Mouse (Mus musculus) right cerebral cortex, adult 18-20 months (tissue): Measurements from ENCODE around the gene Grm5.

Source experiments
- DNase-seq: peaks from one replicate; pipeline ENCODE4 v3.0.0; 2022; ENCODE audit warnings: mixed read lengths

The Grm5 gene

DNA sequence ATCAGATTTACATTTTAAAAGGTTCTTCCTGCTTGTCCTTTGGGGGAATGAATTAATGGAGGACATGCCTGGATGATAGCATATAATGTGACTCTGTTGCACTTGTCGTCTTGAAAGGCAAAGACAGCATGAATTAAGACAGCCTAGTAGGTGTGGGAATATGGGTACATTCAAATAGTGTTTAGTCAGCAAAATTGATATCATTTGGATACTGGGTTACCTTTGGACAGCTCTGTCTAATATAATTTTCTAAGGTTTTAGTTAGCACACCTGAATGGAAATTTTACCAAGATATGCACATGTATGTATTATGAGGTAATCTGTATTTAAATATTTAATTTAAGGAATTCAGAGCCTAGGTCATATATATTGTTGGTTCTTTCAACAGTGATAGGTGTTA is 353.4 kb downstream of the Grm5 start:
- DNase-seq = no peak

DNA sequence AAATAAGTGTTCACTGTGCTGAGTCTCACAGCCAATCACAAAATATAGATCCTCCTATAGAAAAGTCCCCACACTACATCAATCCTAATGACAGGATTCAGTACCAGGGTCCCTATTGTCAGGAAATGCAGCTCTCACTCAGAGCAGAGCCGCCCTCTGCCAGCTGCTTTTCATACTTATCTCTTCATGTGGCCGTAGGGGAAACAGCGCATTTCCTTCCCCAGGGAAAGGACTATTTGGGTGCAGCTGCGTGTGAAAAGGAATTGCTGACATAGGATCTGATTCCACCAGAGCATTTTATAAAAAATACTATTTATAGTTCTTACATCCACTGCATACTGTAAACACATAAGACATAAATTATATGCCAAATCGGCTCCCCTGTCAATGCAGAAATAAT is 354.3 kb downstream of the Grm5 start:
- peak; percentile 11 for DNase-seq

DNA sequence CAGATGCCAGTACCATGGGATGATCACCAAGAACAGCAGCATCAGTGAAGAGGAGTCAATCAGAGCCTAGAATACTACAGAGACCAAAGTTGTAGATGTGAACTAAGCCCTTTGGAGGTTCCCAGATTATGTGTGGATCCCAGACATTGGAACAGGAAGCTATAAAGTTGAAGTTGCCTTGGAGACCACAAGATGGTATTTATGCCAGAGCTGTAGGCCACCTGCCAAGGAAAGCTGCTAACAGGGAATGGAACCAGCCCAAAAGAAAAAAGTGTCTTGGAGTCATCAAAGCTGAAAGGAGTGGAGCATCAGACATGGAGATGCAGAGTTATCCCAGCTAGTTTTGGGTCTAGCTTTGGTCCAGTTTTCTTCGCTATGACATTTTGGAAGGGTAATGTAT is 366.2 kb downstream of the Grm5 start:
- DNase-seq = peak; percentile 54

DNA sequence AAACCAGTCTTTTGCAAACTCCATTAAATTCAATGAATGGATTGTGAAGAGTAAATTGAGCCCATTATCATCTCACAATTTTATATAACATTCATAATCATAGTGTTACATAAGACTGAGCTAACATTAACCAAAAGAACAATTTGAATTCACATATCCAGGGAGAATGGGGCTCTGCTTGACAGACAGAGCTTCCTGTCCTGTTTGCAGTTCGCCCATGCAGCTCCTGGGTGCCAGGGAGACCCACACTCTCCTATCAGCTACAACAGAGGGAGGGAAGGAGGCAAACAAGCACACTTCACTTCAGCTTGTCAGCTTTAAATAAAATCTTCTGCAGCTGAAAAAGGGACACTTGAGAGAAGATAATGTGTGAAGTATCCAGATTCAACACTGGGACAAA is 389.2 kb downstream of the Grm5 start:
- peak; percentile 60 for DNase-seq

DNA sequence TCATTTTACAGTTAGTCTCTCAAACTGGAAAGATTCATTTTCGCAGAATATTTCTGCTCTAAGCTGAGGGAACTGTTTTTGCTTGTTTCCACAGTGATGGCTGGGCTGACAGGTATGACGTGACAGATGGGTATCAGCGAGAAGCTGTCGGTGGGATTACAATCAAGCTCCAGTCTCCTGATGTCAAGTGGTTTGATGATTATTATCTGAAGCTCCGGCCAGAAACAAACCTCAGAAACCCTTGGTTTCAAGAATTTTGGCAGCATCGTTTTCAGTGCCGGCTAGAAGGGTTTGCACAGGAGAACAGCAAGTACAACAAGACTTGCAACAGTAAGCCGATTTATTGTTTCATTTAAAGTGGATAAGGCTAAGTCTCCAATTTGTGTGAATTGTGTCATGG is 391.1 kb downstream of the Grm5 start:
- DNase-seq = no peak

DNA sequence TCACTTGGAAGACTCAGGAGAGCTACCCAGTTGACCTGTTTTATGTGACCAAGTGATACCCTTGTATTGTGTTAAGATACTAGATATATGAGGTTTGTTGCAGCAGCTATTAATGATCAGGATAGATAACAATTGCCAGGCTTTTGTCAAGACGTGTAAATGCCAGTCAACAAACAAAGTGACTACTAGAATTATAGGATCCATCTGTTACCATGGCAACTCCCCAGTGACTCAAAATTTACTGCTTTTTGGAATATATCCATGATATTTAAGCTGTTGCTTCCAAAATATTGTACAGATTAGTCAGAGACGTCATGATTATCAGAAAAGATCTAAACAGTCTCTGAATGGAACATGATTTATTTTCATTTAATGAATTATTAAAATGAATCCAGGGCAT is 399.5 kb downstream of the Grm5 start:
- DNase-seq = no peak

DNA sequence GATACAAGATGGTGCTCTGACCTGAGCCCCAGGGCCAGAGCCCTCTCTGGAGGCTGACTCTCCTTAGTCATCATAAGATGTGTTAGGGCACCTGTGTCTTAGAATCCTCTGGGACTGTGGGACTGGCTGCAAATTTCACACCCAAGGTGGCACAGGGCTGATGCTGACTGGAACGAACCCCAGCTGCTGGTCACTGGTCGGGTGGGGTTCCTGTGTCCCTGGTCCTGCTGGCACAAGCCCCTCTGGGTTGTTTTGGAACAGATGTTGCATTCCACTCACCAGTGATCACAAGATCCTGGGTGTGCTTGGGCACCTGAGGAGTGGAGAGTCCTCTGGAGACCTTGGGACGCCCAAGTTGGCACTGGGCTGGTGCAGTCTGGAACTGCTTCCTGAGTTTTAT is 430.5 kb downstream of the Grm5 start:
- no peak for DNase-seq

DNA sequence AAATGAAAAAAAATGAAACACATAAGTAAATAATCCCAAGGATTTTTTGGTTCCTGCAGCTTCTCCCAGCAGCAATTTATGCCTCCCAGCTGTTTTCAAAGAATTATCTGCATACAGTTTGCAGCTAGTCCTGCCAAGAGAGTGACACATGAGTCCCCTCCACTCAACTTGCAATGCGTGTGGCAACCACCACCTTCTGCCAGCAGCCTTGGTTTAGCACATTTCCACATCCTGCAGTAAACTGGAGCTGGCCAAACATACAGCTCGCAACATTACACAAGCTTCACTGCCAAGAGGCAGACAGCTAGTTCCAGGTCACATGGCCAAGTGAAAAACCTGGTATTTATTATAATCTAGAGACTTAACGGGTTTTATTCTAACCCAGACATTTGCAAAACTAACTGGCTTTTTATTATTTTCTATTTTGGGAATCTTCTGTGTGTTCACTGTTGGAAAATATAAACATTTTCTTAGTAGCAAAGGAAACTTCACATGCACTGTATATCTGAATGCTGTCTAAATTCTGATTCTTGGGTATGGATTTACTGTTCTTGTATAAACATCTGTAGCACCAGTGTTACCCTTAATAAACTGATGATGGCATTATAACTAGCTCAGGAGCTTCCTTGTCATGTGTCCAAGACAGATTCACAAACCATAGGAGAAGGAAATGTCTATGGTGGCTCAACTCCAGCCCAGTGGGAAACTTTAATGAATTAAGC is 443.6 kb downstream of the Grm5 start:
- peak; percentile 42 for DNase-seq

DNA sequence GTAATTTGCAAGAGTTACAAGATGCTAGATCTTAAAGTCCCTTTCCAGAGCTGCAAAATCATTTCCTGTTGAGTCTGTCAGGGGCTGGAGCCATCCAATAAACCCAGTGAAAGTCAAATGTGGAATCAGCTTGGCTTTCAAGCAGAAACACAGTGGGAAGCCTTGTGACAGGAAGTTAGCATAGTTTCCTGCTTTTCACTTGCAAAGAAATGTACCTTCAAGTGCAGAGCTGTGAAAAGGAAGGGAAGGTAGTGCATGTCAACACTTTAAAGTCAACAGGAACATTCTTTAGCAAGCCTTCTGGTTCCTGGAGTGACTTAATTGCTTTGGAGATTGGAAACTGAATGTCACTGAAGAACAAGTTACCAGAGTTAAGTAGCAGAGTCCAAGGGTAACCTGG is 463.4 kb downstream of the Grm5 start:
- no peak for DNase-seq

DNA sequence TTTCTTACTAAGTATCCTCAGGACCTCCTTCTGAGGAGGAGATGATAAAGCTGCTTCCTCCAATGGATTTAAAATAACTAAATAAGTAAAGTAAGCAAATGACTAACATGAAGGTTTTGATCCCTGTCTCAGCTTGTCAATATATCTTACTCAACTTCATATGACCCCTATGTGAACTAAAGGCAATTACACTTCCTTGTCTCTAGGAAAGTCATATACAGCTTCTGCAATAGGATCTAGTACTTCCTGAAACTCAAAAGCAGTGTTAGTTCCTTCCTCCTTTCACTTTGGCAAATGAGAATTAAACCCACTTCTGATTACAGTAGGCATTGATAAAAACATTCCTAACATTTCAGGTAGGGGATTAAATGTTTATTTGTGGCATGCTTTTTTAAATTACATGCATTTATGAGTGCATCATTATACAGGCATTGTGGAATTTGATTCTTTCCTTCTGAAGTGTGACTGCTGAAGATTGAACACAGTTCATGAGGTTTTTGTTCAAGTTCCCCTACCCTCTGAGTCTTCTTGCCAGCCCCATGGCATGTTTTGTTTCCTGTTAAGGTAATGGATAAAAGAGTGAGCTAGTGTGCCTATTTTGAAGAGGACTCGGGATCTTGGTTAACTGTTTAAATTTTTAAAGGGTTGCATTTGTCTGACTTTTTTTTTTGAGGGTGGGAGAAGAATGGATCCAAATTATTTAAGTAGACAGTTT is 470.4 kb downstream of the Grm5 start:
- no peak for DNase-seq

DNA sequence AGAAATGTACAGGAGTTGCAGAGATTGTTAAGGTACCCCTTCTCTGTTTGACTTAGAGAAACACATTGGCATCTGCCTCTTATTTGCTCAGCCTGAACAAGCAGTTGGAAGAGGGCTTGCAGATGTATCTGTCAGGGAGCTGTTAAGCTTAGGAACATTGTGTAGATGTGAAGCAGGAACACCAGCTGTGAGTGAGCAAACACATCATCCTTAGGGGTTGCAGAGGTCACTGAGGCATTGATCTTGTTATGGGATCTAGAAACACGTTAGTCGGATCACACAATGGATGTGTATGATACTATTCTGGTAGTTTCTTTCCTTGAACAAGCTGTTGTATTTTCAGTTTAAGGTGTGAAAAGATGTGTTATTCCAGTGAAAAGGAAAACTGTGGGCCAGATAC is 472.5 kb downstream of the Grm5 start:
- no peak for DNase-seq

DNA sequence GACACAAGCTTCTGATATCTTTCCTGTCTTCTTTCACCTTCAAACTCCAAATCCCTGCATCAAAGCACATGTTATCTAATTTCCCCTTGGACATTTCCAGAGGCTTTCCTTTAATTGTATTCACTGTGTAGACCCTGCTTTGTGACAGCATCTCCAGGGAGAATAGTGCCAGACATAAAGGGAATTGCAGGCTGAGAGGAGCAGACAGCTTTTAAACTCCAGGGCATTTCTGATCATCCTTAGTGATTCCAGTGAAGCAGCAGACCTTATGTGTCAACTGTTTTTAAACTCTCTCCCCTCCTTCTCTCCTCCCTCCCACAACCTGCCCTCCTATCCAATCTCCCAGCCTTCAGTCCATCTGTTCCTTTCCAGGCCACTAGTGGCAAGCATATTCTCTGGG is 507.1 kb downstream of the Grm5 start:
- no peak for DNase-seq

DNA sequence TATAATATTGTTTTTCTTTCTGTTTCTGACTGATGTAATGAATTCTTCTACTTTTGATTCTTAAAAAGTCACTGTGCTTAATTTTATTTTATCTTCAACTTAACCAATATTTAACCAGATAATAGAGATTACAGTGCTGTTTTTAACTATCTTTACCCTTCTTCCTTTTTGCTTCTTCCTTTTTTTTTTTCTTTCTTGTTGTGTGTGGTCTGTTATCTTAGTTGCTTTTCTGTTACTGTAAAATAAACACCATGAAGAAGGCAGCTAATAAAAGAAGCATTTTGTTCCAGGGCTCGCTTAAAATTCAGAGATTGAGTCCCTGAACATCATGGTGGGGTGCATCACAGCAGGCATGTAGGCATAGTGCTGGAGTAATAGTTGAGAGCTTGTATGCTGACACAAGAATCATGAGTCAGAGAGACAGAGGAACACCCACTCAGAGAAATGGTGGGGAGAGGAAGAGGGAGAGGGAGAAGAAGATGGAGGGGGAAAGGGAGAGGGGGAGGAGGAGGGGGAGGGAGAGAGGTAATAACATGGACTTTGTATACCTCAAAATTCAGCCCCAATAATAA is 512.7 kb downstream of the Grm5 start:
- DNase-seq = no peak

DNA sequence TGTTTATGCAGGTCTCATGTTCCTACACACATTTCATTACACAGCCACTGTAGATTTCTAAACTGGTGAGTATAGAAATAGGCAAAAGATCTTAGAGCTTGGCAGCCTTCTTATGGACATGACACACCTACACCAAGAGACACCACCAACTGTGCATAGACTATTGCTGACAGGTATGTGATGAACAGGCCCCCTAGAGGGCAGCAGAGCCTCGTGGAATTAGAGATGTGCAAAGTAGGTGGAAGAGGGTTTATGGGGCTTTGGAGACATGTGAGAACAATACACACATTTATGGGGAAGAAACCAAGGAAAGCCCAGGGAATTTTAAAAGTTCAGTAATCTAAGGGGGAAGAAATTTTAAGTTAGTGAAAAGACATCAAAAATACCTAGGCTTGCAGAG is 513.7 kb downstream of the Grm5 start:
- peak; percentile 53 for DNase-seq

DNA sequence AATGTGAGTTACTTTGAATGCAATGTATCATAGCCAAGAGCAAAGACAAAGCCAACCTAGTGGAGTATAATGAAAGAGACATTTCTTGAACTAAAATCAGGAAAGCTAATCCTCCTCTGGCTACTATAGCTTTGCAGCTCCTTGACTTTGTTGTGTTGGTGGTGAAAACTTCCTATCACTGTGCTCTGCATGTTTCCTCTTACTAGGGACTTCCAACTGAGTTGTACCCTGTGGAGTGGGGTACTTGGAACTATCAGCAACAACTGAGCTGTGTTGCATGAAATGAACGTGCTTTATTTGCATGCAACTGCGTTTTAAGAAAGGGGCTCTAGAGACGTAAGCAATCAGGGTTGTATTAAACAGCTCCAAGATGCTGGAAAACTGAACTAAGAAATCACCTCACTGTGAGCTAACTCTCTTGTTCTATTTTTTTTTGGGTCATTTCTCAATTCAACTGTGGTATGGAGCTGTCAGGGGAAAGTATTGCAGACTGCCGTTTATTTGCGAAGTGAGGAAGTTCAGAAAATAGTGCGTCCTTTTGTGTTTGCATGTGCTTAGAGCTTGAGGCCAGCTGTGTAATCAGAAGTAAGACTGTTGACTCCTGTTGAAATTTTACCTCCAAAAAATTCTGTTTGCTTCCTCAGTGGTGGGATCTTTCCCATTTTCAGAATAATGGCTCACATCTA is 532.9 kb downstream of the Grm5 start:
- DNase-seq = no peak

DNA sequence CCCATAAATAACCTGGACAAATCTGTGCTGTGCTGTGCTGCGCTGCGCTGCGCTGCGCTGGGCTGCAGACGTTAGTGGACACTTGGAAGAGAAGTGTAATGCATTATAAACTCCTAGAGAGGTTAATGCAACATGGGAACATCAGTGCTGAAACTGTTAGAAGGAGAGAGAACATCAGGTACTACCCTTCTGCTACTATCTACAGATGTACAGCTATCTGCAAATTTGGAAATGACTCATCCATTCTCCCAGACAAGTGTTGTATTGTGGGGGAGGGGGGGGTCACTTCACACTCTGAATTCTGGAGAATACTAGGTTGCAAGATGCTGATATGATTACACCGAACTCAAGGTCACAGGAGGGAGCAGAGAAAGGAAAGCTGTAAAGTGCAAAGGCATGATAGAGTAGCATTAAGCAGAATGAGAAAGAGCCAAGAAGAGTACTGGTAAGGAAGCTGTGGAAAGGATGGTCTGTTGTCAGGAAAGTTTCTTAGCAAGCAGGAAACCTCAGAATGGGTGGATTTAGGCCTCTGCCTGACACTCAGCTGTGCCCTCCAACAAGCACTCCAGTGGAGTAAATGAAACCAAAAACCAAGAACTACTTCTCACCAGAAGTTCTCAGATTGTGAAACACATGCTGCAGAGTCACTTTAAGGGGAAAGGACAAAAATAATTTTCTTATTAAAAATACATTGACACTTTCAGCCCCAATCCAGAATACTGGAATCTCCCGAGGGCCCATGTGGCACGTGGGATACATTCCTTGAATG is 544.3 kb downstream of the Grm5 start:
- DNase-seq = no peak

DNA sequence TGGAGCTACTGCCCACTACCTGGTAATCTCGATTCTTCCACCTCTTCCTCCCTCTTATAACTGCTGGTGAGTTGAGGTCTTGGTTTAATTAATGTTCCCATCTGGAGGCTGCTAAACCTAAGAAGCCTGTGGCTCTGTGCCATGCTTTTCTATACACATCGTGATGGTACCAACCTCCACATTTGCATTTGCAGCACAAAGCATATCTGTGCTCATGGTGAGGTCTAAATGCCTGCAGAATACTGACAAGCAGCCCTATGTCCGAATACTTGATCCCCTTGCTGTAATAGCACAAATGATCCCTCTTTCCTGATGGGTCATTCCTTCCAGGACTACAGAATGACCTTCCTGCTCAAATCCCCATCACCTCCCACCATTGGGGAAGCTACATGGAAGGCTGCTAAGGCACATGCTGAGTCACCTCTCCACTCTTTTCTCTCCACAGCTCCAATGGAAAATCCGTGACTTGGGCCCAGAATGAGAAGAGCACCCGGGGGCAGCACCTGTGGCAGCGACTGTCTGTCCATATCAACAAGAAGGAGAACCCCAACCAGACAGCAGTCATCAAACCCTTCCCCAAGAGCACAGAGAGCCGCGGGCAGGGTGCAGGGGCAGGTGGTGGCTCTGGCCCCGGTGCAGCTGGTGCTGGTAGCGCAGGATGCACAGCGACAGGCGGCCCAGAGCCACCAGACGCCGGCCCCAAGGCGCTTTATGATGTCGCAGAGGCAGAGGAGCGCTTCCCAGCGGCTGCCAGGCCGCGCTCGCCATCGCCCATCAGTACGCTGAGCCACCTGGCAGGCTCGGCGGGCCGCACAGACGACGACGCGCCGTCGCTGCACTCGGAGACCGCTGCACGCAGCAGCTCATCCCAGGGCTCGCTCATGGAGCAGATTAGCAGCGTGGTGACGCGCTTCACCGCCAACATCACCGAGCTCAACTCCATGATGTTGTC is 545.8 kb downstream of the Grm5 start:
- DNase-seq = peak; percentile 39

DNA sequence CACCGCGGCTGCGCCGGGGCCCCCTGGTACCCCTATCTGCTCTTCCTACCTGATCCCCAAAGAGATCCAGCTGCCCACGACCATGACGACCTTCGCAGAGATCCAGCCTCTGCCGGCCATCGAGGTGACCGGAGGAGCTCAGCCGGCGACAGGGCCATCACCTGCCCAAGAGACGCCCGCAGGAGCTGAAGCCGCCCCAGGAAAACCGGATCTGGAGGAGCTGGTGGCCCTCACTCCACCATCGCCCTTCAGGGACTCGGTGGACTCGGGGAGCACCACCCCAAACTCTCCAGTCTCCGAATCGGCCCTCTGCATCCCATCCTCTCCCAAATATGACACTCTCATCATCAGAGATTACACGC is 546.5 kb downstream of the Grm5 start:
- no peak for DNase-seq

DNA sequence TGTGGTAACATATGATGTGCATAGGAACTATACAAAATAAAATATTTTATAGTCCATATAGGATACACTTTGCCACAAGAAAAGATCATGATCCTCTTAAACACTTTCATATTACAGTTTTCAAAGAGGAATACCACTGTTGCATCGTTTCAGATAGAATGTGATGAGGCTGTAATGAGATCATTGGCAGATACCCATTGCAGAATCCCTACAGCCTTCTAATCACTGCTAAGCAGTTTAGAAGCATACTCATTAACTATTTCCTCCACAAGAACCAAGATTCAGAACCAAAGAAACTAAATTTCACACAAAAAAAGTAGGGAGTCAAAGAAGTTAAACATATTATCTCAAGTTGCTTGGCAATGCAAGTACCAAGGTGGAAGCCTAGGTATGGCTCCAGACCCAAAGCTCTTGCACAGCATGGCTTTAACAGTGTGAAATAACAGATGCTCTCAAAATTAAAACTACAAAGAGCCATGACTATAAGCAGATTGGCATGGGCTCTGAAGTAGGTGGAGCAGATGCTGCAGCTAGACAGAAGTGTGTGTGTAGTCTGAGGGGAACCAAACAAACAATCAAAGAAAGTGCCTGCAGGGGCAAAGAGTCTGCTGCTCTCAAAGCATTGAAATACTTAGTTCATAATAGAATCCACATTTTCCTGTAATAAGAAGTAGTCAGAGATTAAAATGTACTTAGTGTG is 575.7 kb downstream of the Grm5 start:
- DNase-seq = no peak

DNA sequence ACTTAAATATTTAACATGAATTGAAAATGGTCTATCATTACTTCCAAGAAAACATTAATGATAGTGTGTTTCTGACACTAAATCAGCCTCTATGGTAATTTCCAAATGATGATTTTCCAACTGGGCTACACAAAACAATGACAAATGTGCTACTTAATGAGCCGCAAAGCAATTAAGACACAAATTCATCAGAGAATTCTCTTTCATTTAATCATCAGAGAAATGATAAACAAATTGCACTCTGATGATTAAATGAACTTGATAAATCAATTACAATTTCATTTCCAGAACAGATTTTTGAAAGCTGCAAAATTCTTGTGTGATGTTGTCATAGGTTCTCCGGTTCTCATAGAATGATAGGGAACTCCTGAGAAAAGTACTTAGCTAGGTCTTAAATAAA is 577.6 kb downstream of the Grm5 start:
- DNase-seq = no peak
